Mouse (Mus musculus): Measurements from ENCODE around the gene Bcl7c. TPM values are rescaled to one million over a fixed set of nuclear protein-coding genes. Genes with fewer than 3 reads are reported as not detected.
"Not testable (repeated sequence)": the region's sequence is repeated elsewhere in the genome, so short reads cannot be mapped to it uniquely, and the experiment has no call there.

The Bcl7c gene
- polyA plus RNA-seq, 1 experiment from 2014 or later, result 49.5 TPM

DNA sequence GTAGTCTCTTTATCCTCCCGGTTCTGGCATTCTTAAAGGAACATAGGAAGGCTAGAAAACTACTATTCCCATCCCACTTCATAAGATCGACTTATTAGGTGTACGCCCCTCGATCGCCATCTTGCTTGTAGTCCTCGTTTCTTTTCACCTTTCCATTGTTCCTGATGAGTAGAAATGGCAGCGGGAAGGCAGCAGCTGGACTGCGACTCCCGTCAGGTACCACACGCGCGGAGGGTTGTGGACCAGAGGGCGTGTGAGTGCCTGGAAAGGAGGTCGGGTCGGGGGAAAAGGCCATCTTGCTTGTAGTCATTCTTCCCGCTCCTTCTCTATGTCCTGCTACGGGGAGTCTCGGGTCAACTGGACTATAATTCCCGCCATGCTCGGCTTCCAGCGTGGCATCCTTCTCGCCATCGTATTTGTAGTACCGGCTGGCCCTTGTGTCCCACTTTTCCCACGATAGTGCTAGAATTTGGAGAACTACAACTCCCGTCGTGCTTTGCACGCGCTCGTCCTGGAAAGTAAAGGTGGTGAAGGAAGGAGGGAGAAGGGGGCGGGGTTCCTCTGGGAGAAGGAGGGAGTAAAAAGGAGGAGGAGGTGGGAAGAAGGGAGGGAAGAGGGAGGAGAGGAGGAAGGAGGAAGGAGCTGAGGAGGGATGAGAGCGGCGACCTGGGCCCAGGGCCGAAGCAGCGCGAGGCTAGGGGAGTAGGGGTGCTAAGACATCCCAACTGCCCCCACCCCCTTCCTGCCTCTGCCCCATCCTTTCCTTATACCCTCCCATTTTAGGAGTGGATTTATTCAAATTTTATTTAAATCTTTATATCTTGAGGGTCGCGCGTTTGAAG, 37.1 kb upstream of the Bcl7c start:
- Histone ChIP-seq H3K9me3 (replicated peaks) (no peaks in the 10 kb centered on the region), H3K4me2 (peak overlapping the region; percentile 98), H3K9ac (peak overlapping the region; percentile 92), H3K27me3 (replicated peaks) (peaks cover 9% of the 10 kb centered on the region; the same call in 1 of the 2 replicates), H3K4me1 (replicated peaks) (peaks cover 24% of the 10 kb centered on the region), H3K36me3 (peaks cover 30% of the 10 kb centered on the region), H3K4me3 (peak overlapping the region; percentile 95), H3K27ac (ENCODE audit: poor library complexity, severe bottlenecking) (peak overlapping the region; percentile 83)
- ATAC-seq (ENCODE audit: insufficient number of reproducible peaks, low FRiP score), result peak; percentile 80
- under 1% methylated on average over 39 of the region's 39 CpGs for WGBS

GRCm38 (mm10) chr7:127745251-127745651, 36.5 kb upstream of the Bcl7c start:
- peak overlapping the region; percentile 98 for H3K4me2 ChIP-seq
- H3K27me3 ChIP-seq (replicated peaks), result peaks cover 3% of the 10 kb centered on the region; the same call in 1 of the 2 replicates
- 0% methylated on average over 19 of the region's 19 CpGs for WGBS
- H3K9me3 ChIP-seq (replicated peaks), result no peaks in the 10 kb centered on the region
- peak overlapping the region; percentile 92 for H3K9ac ChIP-seq
- peak overlapping the region; percentile 95 for H3K4me3 ChIP-seq
- H3K4me1 ChIP-seq (replicated peaks), result peaks cover 24% of the 10 kb centered on the region
- ATAC-seq (ENCODE audit: insufficient number of reproducible peaks, low FRiP score), result peak; percentile 85
- peak overlapping the region; percentile 83 for H3K27ac ChIP-seq (ENCODE audit: poor library complexity, severe bottlenecking)
- H3K36me3 ChIP-seq, result peaks cover 23% of the 10 kb centered on the region

DNA sequence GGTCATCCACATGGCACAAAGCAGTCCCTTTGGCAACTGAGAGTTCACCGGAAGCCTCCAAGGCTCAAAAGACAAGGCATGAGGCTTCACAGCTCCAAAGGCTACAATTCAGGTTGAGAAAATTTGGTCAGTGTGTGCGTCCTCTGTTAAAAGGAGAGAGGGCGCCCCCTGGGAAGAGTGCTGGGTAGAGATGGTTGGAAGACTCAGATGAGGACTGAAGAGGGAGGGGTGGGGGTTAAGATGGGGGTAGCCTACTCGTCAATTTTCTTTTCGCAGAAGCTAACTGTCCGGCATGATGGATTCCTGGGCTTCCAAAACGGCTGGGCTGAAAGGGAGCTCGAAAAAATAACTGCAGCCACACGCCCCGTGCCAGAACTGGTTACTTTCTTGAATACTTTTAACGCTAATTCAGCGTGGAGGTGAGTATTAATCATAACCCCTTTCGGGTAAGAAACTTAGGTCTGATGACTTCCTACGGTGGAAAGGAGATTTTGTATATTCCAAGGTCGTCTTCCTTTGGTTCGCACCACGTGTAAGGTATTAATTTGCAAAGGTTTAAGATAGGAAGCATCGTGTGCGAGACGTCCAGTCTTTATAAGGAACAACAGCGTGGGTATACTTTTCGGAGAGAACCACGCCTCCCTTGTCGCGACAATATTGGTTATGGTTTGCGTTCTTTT, 35.8 kb upstream of the Bcl7c start, which contains the start of gene Fbxl19:
Fbxl19 (plus strand) TSS at position 178 of the 680 bp plus-strand sequence.
- H3K9ac ChIP-seq, result peak within 1 kb of the TSS; percentile 92
- WGBS, result under 1% methylated on average over 26 of the region's 26 CpGs
- H3K9me3 ChIP-seq (replicated peaks), result no peaks in the 10 kb centered on the region
- peak within 1 kb of the TSS; percentile 98 for H3K4me2 ChIP-seq
- H3K4me3 ChIP-seq, result peak within 1 kb of the TSS; percentile 95
- H3K27ac ChIP-seq (ENCODE audit: poor library complexity, severe bottlenecking), result peak within 1 kb of the TSS; percentile 83
- H3K36me3 ChIP-seq, result peaks cover 16% of the 10 kb centered on the region
- H3K4me1 ChIP-seq (replicated peaks), result peaks cover 24% of the 10 kb centered on the region
- no peak for ATAC-seq (ENCODE audit: insufficient number of reproducible peaks, low FRiP score)
- H3K27me3 ChIP-seq (replicated peaks), result no peaks in the 10 kb centered on the region

DNA sequence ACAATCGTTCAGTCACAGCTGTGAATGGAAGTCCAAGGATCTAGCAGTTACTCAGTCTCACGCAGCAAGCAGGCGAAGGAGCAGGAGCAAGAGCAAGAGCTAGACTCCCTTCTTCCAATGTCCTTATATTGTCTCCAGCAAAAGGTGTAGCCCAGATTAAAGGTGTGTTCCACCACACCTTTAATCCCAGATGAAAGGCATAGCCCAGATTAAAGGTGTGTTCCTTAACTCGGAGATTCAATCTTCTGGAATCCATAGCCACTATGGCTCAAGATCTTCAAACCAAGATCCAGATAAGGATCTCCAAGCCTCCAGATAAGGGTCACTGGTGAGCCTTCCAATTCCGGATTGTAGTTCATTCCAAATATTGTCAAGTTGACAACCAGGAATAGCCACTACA, 23.3 kb upstream of the Bcl7c start, which contains the start of gene Ctf2:
Ctf2 (minus strand) TSS at position 101 of the 400 bp plus-strand sequence.
- H3K27me3 ChIP-seq (replicated peaks); ATAC-seq (ENCODE audit: insufficient number of reproducible peaks, low FRiP score): not testable (repeated sequence)
- WGBS, result 100% methylated on average over 1 of the region's 5 CpGs

GRCm38 (mm10) chr7:127730170-127730569, 21.4 kb upstream of the Bcl7c start:
- Histone ChIP-seq H3K27ac (ENCODE audit: poor library complexity, severe bottlenecking) (no peak overlapping the region), H3K4me1 (replicated peaks) (no peaks in the 10 kb centered on the region), H3K27me3 (replicated peaks) (peaks cover 22% of the 10 kb centered on the region), H3K9ac (no peak overlapping the region), H3K36me3 (no peaks in the 10 kb centered on the region), H3K9me3 (replicated peaks) (peaks cover 5% of the 10 kb centered on the region; the same call in 1 of the 2 replicates), H3K4me2 (no peak overlapping the region), H3K4me3 (no peak overlapping the region)
- ATAC-seq (ENCODE audit: insufficient number of reproducible peaks, low FRiP score), result no peak
- 52% methylated on average over 4 of the region's 4 CpGs for WGBS

More for the DNA sequence above, 23.3 kb upstream of the Bcl7c start, which contains the start of gene Ctf2:
- not testable (repeated sequence) for H3K4me2 ChIP-seq; H3K9me3 ChIP-seq (replicated peaks); H3K4me3 ChIP-seq; H3K27ac ChIP-seq (ENCODE audit: poor library complexity, severe bottlenecking); H3K9ac ChIP-seq; H3K36me3 ChIP-seq; H3K4me1 ChIP-seq (replicated peaks)

GRCm38 (mm10) chr7:127727898-127728297, 19.2 kb upstream of the Bcl7c start:
- Histone ChIP-seq H3K36me3 (no peaks in the 10 kb centered on the region), H3K9me3 (replicated peaks) (peaks cover 5% of the 10 kb centered on the region; the same call in 1 of the 2 replicates), H3K4me3 (no peak overlapping the region), H3K27me3 (replicated peaks) (peaks cover 29% of the 10 kb centered on the region), H3K4me2 (no peak overlapping the region), H3K9ac (no peak overlapping the region), H3K4me1 (replicated peaks) (no peaks in the 10 kb centered on the region), H3K27ac (ENCODE audit: poor library complexity, severe bottlenecking) (no peak overlapping the region)
- 77% methylated on average over 7 of the region's 7 CpGs for WGBS
- ATAC-seq (ENCODE audit: insufficient number of reproducible peaks, low FRiP score), result no peak

DNA sequence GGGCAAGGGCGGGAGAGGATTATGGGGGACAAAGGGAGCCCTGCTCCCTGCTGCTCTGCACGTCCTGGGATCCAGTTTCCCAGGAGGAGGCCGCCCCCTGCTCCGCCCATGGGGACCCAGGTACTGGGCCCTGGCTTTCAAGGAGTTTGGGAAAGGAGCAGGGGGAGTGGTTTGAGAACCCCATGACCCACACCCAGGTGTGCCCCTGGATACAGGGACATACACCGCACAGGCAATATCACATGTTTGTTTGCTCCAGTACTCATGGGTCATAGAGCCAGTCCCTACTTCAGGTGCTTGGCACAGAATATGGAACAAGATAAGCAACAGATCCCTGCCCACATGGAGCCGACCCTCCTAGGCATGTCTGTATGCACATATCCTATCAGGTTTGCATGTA, 17.2 kb upstream of the Bcl7c start:
- H3K27ac ChIP-seq (ENCODE audit: poor library complexity, severe bottlenecking), result no peak overlapping the region
- H3K4me1 ChIP-seq (replicated peaks), result no peaks in the 10 kb centered on the region
- WGBS, result 44% methylated on average over 6 of the region's 6 CpGs
- no peak overlapping the region for H3K4me3 ChIP-seq
- no peaks in the 10 kb centered on the region for H3K36me3 ChIP-seq
- H3K9ac ChIP-seq, result no peak overlapping the region
- H3K27me3 ChIP-seq (replicated peaks), result peaks cover 29% of the 10 kb centered on the region
- no peak overlapping the region for H3K4me2 ChIP-seq
- H3K9me3 ChIP-seq (replicated peaks), result no peaks in the 10 kb centered on the region
- no peak for ATAC-seq (ENCODE audit: insufficient number of reproducible peaks, low FRiP score)

- no peak overlapping the region for H3K4me2 ChIP-seq
- H3K27me3 ChIP-seq (replicated peaks), result peaks cover 29% of the 10 kb centered on the region
- ATAC-seq (ENCODE audit: insufficient number of reproducible peaks, low FRiP score), result no peak
- H3K36me3 ChIP-seq, result no peaks in the 10 kb centered on the region
- no peaks in the 10 kb centered on the region for H3K4me1 ChIP-seq (replicated peaks)
- H3K27ac ChIP-seq (ENCODE audit: poor library complexity, severe bottlenecking), result no peak overlapping the region
- no peak overlapping the region for H3K9ac ChIP-seq
- H3K4me3 ChIP-seq, result no peak overlapping the region
- 68% methylated on average over 2 of the region's 2 CpGs for WGBS
- H3K9me3 ChIP-seq (replicated peaks), result no peaks in the 10 kb centered on the region
These were observed 16.8 kb upstream of the Bcl7c start for GRCm38 (mm10) chr7:127725490-127725889.

DNA sequence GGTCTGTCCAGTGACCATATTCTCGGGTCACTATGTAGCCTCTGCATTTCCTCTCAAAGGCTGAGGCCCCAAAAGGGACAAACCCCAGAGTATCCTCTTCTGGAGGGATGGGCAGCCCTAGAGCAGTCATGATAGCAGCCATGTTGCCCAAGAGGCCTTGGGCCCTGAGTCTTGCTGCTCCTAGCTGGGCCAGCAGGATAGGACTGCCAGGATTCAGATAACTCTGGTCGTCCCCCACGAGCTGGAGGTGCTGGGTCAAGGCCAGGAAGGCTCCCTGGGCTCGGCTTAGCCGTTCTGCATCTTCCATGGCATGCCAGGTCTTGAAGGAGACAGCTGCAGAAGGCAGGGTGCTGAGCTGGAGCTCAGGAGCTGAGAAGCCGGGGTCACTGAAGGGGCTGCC, 10.5 kb upstream of the Bcl7c start:
- Histone ChIP-seq H3K27ac (ENCODE audit: poor library complexity, severe bottlenecking) (no peak overlapping the region), H3K9me3 (replicated peaks) (no peaks in the 10 kb centered on the region), H3K36me3 (no peaks in the 10 kb centered on the region), H3K4me3 (no peak overlapping the region), H3K4me1 (replicated peaks) (peaks cover 6% of the 10 kb centered on the region), H3K27me3 (replicated peaks) (peaks cover 25% of the 10 kb centered on the region; the same call in 1 of the 2 replicates), H3K9ac (no peak overlapping the region), H3K4me2 (no peak overlapping the region)
- WGBS, result 85% methylated on average over 6 of the region's 6 CpGs
- no peak for ATAC-seq (ENCODE audit: insufficient number of reproducible peaks, low FRiP score)

DNA sequence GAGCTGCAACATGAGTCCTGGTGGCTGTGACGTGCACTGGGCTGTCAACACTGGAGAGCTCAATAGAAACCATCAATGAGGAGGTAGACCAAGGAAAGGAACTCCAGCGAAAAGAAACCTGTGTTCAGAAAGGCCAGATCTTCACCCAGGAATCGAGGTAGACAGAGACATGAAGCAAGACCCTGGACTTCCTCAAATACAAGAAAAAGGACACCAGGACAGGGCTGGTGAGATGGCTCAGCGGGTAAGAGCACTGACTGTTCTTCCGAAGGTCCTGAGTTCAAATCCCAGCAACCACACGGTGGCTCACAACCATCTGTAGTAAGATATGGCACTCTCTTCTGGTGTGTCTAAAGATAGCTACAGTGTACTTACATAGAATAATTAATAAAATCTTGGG, 9.6 kb upstream of the Bcl7c start:
- H3K36me3 ChIP-seq, result no peaks in the 10 kb centered on the region
- no peak overlapping the region for H3K4me3 ChIP-seq
- no peak overlapping the region for H3K9ac ChIP-seq
- H3K4me2 ChIP-seq, result no peak overlapping the region
- no peak for ATAC-seq (ENCODE audit: insufficient number of reproducible peaks, low FRiP score)
- 80% methylated on average over 6 of the region's 6 CpGs for WGBS
- H3K9me3 ChIP-seq (replicated peaks), result no peaks in the 10 kb centered on the region
- peaks cover 22% of the 10 kb centered on the region; the same call in 1 of the 2 replicates for H3K27me3 ChIP-seq (replicated peaks)
- no peak overlapping the region for H3K27ac ChIP-seq (ENCODE audit: poor library complexity, severe bottlenecking)
- H3K4me1 ChIP-seq (replicated peaks), result peaks cover 6% of the 10 kb centered on the region

DNA sequence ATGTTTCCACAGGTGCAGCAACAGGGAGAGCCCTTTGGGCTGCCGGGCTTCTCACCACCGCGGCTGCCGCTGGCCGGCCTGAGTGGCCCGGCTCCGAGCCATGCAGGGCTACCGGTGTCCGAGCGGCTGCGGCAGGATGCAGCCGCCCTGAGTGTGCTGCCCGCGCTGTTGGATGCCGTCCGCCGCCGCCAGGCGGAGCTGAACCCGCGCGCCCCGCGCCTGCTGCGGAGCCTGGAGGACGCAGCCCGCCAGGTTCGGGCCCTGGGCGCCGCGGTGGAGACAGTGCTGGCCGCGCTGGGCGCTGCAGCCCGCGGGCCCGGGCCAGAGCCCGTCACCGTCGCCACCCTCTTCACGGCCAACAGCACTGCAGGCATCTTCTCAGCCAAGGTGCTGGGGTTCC, 8.3 kb upstream of the Bcl7c start:
- H3K27me3 ChIP-seq (replicated peaks), result peaks cover 22% of the 10 kb centered on the region; the same call in 1 of the 2 replicates
- peak; percentile 73 for ATAC-seq (ENCODE audit: insufficient number of reproducible peaks, low FRiP score)
- peaks cover 15% of the 10 kb centered on the region for H3K4me1 ChIP-seq (replicated peaks)
- H3K9ac ChIP-seq, result peak overlapping the region; percentile 68
- 2% methylated on average over 40 of the region's 41 CpGs for WGBS
- peak overlapping the region; percentile 38 for H3K4me3 ChIP-seq
- H3K4me2 ChIP-seq, result peak overlapping the region; percentile 73
- no peaks in the 10 kb centered on the region for H3K9me3 ChIP-seq (replicated peaks)
- no peaks in the 10 kb centered on the region for H3K36me3 ChIP-seq
- H3K27ac ChIP-seq (ENCODE audit: poor library complexity, severe bottlenecking), result no peak overlapping the region
